Mouse (Mus musculus) splenic B cell, adult 2 months (primary cell): ENCODE measurements at regions not wholly inside any gene's neighbourhood (a gene's known extent, or its start where the extent isn't known, plus 50 kb on each side); places are given as distances from the start of the nearest gene placed in this dataset.

Experiments used
- DNase-seq: peaks from one replicate; pipeline ENCODE4 v3.0.0-alpha.2; 2011; ENCODE audit warnings: low read depth, low spot score
- H3K27me3 ChIP-seq: 2 replicates; pipeline ENCODE4 v1.6.1; 2012; ENCODE audit warnings: mild to moderate bottlenecking, low read length, moderate library complexity, mixed read lengths; ENCODE audit not compliant: control insufficient read depth, poor library complexity, insufficient read depth, severe bottlenecking
- H3K36me3 ChIP-seq: 2 replicates; pipeline ENCODE4 v1.6.1; 2012; ENCODE audit warnings: mild to moderate bottlenecking, low read length, moderate library complexity, mixed read lengths; ENCODE audit not compliant: control insufficient read depth, poor library complexity, insufficient read depth, severe bottlenecking

DNA sequence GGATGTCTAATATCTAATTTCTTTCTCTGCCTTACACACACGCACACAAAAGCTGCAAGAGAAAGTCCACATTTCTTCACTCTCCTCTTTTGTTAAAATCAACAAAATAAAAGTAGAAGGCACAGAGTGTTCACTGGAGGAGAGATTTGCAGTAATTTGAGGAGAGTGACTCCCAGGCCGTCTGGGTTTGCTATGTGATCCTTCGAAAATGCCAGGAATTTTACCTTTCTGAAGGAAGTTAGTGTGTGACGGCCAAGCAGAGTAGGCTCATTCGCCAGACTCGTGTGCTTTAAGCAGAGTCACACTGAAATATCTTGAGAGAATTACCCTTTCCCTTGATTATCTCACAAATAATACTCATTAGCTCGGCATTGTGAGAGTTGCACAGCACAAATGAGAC is 216.0 kb downstream of the Rnd3 start:
- Histone ChIP-seq H3K27me3 (no peaks in the 10 kb centered on the region), H3K36me3 (no peaks in the 10 kb centered on the region)
- DNase-seq = no peak

DNA sequence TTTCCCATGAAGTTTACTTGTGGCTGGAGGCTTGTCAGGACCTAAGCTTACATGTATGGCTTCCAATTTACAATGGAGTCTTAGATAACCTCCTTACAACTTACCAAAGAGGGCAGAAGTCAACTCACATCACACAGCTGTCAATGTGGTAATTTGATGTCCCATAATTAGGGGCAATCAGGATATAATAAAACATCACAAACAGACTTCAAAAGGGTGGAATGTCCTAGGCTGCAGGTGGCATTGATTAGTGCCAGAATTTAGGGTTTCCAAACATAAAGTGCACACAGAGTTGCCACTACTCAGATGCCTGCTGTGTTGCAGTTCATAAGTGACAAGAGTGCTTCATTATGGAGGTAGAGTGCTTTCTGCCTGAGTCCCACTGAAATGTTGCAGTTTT is 227.9 kb downstream of the Rnd3 start:
- DNase-seq = no peak
- Histone ChIP-seq H3K36me3 (no peaks in the 10 kb centered on the region), H3K27me3 (no peaks in the 10 kb centered on the region)

DNA sequence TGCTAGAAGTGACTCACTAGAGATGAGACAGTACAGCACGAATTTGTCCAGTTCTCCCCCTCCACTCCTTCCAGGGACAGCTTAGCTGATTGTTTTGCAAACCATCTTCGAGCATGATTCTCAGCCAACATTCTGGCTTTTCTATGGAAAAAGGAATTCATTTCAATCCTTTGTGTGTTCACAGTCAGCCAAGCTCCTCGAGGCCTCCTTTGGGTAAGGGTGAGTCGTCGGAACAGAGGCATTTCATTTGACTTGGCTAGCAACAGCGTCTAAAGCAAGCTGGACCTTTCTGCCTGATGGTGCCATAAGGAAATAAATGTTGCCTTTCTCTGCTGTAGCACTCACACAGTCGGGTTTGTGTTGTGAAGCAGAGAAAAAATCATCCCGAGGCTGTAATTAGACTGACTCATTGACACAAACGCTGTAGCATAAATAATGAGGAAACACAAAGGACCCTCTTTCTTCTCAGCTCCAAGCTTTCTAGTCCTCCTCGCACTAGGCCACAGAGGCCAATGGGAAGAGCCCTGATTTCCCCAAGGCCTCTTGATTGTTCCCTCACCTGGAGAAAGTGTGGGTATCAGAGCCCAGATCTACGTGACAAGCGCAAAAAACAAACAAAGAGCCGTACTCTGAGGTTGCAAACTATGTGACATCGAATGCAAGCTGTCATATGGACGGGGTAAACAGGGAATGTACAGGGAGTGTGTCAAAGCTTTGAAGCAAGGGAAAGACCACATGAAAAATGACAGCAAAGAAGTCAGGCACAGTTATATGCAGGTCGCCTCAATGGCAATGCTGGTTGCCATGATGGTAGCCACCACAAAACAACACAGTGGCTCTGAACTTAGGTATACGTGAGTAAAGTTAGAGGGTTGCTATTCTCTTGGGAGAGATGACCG is 232.3 kb downstream of the Rnd3 start:
- DNase-seq = no peak
- Histone ChIP-seq H3K36me3 (no peaks in the 10 kb centered on the region), H3K27me3 (no peaks in the 10 kb centered on the region)

DNA sequence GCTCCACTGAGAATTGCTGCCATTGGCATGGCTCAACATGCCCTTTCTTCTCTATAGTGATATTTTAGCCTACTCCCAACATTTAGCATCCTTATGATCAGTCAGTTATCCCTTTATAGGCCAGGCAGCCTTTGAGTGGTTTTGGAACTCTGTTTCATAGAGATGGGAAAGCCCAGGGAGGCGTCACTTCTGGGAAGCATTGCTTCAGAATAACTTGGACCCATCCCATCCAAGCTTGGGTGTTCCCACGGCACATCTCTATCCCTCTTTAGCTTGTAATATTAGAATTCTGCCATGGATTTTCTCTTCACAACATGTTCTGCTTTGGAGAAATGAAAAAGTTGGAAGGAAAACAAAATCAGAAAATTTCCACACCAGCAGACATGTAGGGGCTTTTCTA is 233.8 kb downstream of the Rnd3 start:
- H3K36me3 ChIP-seq = no peaks in the 10 kb centered on the region
- no peaks in the 10 kb centered on the region for H3K27me3 ChIP-seq
- no peak for DNase-seq

DNA sequence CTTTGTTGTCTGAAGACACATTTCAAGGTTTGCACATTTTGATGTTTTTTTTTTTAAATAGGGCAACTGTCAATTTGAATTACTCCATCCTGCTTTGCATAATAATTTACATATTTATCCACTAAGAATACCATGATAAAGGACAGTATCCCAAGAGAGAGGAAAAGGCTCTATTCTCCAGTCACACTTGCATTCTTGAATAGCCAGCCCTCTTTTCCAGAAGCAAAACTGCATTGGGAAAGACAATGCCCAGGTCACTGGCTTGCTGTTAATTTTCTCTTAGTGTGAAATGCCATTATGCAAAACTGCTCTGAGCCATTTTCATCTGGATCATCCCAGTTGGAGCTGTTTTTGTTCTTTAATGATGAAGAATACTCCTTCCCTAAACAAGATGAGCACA is 234.7 kb downstream of the Rnd3 start:
- Histone ChIP-seq H3K36me3 (no peaks in the 10 kb centered on the region), H3K27me3 (no peaks in the 10 kb centered on the region)
- DNase-seq = no peak

DNA sequence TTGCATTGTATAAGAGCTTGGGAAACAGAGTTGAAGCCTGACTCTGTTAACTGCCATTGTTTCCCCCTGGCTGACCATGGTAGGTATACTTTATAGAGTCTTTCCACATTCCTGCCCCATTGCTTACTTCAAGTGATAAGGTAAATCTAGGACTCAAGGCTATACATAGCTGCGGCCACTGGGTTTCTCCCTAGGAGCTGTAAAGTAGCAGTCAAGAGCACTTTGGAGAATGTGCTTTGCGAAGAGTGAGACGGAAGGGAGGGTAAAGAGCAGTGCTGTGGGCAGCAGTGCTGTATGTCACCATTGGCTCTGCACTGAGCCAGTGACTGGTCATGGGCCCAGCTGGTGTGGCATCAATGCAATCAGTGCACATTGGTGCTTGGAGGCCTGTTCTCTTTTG is 240.1 kb downstream of the Rnd3 start:
- Histone ChIP-seq H3K27me3 (no peaks in the 10 kb centered on the region), H3K36me3 (no peaks in the 10 kb centered on the region)
- no peak for DNase-seq

DNA sequence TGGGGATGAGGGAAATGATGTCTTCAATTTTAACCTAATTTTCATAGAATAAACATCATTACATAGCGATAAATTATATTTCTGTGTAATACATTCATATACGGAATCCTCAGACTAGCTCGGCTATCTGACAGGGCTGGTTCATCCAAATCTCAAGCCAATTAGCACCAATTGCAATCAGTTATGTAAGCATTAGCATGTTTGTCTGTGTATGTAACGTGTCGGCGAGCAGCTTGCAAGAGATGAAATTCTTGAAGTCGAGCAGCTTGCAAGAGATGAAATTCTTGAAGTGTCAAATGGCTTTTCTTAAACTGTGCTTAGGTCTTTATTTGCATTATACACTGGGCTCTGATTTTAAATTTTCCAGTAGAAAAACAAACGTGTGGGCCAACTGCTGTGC is 246.2 kb downstream of the Rnd3 start:
- no peaks in the 10 kb centered on the region for H3K27me3 ChIP-seq
- no peak for DNase-seq
- H3K36me3 ChIP-seq = no peaks in the 10 kb centered on the region

DNA sequence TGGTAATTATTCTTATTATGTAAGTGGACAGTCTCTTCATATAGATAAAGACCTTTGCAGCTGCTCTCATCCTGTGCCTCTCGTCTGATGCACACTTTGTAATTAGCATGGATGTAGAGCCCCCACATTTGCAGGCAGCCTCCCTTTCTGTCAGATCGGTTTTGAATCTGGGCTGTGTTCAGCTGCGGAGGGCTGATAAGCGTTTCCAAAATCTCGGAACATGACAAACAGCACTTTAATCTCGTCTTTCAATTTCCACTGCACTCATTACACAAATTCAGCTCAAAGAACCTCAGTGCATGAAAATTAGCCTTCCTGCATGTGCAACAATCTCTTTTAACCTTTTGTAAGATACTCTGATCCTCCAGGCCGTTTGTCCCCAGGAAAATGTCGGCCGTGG is 246.7 kb downstream of the Rnd3 start:
- Histone ChIP-seq H3K27me3 (no peaks in the 10 kb centered on the region), H3K36me3 (no peaks in the 10 kb centered on the region)
- no peak for DNase-seq

DNA sequence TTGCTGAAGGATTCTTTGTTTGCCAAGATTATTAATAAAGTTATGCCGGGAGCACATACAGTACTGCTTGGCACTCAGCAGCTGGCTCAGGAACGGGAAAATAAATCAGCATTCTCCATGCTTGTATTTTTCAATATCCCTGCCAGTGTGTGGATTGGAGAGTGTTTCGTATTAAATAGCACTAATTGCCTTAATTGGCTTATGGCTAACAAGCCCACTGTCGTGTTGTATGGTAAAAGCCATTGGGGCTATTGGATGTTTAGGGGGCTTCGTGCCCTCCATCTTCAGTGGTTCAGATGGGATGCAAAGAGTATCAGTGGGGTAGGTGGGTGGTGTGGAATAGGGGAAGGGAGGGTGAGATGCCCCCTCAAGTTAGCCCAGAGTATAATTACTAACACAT is 259.9 kb downstream of the Rnd3 start:
- Histone ChIP-seq H3K36me3 (no peaks in the 10 kb centered on the region), H3K27me3 (no peaks in the 10 kb centered on the region)
- no peak for DNase-seq

DNA sequence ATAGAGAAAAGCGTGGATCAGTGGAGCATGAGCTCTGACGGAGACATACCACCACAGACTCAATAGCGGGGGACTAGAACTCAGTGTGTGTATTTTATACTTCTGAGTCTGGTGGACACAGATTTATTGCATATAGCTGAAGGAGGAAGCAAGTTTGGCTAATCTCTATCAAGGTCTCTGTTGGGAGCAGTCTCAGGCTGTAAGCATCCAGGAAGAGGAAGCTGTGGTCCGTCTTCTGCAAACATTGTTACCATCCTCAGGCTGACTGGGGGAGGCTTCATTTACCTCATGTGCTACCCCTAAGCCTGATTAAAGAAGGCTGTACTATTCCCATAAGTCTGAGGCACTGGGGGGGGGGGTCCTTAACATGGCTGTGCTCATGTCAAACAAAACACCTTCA is 261.0 kb downstream of the Rnd3 start:
- no peaks in the 10 kb centered on the region for H3K27me3 ChIP-seq
- H3K36me3 ChIP-seq = no peaks in the 10 kb centered on the region
- peak; percentile 33 for DNase-seq

DNA sequence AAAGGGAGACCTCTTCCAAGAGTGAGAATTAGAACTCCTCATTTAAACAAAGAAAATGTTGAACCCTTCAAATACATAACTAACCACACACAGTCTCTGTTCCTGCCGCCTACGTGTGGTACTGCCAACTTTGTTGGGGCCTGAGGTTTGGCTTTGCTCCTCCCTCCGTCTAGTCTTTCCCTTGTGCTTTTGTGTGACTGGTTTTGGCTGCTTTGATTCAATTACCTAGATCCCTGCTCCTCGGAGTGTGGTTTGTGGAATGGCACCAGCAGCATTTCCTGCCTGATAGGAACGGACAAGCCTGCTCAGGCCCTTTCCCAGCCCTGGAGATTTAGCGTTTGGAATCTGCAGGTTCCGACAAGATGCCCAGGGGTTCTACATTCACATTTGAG is 263.0 kb downstream of the Rnd3 start:
- Histone ChIP-seq H3K27me3 (no peaks in the 10 kb centered on the region), H3K36me3 (no peaks in the 10 kb centered on the region)
- no peak for DNase-seq

DNA sequence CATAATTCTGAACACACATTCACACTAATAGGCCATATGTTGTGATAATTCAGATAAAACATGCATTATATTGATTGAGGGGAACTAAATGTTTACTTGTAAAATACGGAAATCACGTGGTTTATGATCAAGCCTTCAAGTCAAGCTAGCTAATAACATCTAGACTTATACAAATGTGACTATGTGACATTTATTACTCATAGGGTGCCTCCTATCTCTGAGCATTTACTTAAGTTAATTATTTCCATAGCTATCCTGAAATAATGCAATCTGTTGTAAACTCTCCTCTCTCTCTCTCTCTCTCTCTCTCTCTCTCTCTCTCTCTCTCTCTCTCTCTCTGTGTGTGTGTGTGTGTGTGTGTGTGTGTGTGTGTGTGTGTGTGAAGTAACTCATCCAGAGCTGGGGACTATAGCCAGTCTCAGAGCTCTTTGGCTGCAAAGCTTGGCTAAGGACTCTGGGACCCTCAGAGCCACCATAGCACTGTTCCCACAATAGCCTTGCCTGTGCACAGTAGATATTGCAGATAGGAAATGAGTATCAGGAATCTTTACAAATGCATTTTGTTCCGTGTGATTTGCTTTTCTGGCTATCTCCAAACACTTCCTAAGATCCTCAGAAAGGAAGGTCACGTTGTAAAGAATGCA is 263.5 kb downstream of the Rnd3 start:
- Histone ChIP-seq H3K36me3 (no peaks in the 10 kb centered on the region), H3K27me3 (no peaks in the 10 kb centered on the region)
- no peak for DNase-seq

DNA sequence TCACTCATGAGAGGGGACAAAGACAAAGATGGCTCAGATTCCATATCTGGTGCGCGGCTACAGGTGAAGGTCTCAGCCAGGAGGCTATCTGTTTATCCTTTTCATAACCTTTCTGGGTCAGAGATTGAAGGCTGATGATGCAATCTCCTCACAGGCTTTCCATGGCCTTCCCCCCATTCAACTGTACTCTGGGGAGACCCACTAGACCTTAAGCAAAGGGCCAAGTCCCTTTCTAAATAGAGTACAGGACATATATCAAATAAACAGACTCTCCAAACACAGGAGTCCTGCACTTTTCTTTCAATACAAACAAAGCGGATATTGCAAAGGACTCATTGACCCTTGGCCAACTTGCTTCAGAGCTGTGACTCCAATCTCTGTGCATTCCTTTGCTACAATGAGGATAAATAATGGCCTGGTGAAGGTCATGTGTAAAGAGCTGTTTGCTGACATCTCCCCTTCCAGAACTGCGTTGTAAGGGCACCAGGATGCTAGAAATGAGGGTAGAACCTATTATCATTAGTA is 267.3 kb downstream of the Rnd3 start:
- Histone ChIP-seq H3K27me3 (no peaks in the 10 kb centered on the region), H3K36me3 (no peaks in the 10 kb centered on the region)
- no peak for DNase-seq

DNA sequence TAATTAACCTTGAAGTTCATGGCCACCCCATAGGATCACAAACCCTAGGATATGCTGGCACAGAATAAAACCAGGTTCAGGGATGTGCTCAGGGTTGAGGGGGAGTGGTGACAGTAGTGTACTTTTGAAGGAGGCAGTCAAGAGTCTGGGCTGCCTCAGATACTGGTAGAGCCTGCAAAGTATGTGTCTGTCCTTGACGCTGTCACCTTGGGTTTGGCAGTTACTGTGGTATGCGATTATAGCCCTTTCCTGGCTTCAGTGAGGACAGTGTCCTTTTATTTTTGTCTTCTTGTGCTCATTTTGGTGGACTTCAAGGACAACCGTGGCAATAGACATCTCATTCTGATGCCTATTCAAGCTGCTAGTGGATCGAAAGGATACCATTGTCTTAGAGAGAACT is 268.1 kb downstream of the Rnd3 start:
- Histone ChIP-seq H3K36me3 (no peaks in the 10 kb centered on the region), H3K27me3 (no peaks in the 10 kb centered on the region)
- DNase-seq = no peak

DNA sequence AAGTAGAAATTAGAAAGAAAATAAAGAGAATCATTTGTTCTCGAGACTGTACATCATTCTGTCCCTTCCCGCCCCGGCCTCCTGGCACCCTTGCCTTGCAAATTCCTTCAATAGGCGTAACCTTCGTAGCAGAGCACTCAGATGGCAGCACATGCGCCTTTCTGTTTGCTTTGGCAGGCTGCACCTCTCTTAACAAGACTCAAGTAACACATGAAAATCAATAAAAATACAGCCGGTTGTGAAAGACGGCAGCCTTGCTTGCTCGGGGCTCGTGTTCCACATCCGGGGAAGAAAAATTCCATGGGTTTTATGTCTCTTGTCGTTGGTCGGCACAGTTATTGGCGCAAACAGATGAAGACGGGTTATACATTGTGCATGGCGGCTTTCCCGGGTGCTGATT is 271.2 kb downstream of the Rnd3 start:
- H3K36me3 ChIP-seq = no peaks in the 10 kb centered on the region
- no peaks in the 10 kb centered on the region for H3K27me3 ChIP-seq
- DNase-seq = no peak
